Mouse (Mus musculus): ENCODE results near the gene Rpusd4.

The Rpusd4 gene

GRCm38 (mm10) chr9:35267146-35267975 lies at the start of gene Rpusd4, which contains the start of gene Fam118b:
Gene Rpusd4 (plus strand): TSS chr9:35267865.
Gene Fam118b (minus strand): TSS chr9:35267805.
- peak; percentile 92 for DNase-seq

DNA sequence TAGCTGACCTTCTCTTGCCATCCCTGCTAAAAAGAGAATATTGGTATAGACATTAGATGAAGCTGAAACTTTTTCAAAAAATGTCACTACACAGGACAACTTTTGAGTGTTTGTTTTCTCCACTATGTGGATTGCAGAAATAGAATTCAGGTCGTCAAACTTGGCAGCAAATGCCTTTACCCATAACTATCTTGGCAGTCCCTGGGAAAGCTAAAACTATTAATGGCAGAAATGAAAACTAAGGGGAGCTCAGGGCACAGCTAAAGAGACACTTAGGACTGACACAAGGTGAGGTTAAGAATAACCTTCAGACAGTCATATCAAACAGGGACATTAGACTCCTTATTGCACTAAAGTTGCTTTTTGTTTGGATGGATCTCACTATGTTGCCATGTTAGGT lies 49.7 kb upstream of the Rpusd4 start:
- DNase-seq, result no peak

- no peak for DNase-seq
These were observed 44.2 kb upstream of the Rpusd4 start for GRCm38 (mm10) chr9:35223466-35223865.

- DNase-seq, result no peak
These were observed 39.0 kb upstream of the Rpusd4 start for GRCm38 (mm10) chr9:35228671-35229070.

GRCm38 (mm10) chr9:35235996-35236395 lies 31.7 kb upstream of the Rpusd4 start:
- no peak for DNase-seq

DNA sequence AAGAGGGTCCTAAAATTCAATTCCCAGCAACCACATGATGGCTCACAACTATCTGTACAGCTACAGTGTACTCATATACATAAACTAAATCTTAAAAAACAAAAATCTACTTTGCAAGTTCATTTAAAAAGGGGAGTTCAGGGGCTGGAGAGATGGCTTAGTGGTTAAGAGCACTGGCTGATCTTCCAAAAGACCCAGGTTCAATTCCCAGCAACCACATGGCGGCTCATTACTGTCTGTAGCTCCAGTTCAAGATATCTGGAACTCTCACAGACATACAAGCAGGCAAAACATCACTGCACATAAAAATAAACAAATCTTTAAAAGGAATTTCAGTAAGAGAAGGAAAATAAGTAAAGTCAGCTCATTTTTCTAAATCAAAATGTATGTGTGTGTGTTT lies 29.3 kb upstream of the Rpusd4 start:
- DNase-seq, result no peak

GRCm38 (mm10) chr9:35238915-35239571 lies 28.6 kb upstream of the Rpusd4 start:
- DNase-seq, result no peak

GRCm38 (mm10) chr9:35239734-35240133 lies 27.9 kb upstream of the Rpusd4 start:
- no peak for DNase-seq

GRCm38 (mm10) chr9:35247405-35247804 lies 20.3 kb upstream of the Rpusd4 start:
- DNase-seq, result no peak

- DNase-seq, result no peak
These were observed 18.2 kb upstream of the Rpusd4 start for GRCm38 (mm10) chr9:35249476-35249875.

DNA sequence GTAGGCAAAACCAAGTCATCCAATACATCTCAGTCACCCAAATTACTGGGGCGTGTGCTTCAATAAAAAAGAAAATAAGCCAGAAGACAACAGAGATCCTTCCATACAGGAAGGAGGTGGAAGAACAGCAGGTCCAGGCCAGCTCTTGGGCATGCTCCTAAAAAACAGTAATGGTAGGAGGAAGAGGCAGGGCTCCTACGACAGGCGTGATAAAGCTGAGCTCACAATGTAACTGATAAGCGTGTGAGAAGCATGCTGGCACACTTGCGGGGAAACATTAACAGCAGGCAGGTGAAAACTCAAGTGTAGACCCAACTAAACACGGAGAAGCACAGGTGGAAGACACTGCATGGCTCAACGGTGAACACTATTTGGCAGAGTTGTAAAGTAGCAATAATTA lies 10.3 kb upstream of the Rpusd4 start:
- DNase-seq, result no peak

DNA sequence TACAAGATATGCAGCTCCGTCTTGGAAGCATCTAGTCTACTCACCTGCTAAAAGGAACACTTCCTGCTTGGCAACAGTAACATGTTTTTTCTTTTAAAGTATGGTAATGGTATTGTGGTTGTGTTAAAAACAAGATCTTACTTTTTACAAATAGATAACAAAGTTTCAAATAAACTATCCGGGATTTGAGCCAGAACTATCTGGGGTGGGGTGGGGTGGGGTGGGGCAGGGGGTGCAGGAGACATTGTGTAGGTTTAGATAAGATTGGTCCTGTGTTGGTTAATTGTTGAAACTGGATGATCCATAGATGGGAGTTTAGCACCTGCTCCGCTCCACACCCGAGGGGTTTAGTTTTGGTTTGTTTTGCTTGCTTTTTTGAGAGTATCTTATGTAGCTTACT lies 5.2 kb upstream of the Rpusd4 start:
- no peak for DNase-seq

GRCm38 (mm10) chr9:35263431-35263830 lies 4.2 kb upstream of the Rpusd4 start:
- DNase-seq, result no peak

DNA sequence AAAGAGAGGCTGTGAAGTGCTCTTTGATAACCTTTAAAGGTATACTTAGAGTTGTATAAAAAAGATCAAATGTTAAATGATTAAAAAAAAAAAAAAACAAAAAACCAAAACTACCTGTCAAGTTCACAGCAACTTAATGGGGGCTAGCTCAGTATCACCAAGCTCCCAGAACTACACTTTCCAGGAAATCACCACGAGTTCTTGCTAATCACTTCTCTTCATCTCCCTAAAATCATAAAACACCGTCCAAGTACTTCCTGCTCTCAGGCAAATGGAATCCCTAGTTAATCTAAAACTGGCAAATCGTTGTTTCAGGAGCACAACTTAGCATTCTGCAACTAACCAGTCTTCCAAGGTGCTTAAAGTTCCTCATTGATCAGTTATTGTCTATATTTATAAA lies 3.2 kb upstream of the Rpusd4 start:
- no peak for DNase-seq

GRCm38 (mm10) chr9:35267976-35268715 lies 481 bp downstream of the Rpusd4 start:
- peak; percentile 12 for DNase-seq

DNA sequence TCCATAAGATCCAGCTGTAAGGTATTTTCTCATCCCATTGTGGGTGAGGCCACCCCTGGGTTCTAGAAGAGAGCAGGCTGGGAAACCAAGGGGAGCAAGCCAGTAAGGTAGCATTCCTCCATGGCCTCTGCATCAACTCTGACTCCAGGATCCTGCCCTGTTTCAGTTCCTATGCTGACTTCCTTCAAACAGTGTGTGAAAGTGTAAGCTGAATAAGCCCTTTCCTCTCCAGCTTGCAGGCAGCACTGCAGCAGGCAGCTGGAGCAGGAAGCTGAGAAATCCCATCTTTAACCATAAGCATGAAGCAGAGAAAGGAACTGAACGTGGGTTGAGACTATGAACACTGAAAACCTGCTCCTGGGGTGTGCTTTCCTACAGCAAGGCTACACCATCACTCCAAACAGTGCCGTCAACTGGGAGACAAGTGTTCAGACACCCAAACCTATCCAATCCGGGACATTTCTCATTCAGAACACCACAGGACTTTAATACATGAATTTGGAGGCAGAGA lies 10.2 kb downstream of the Rpusd4 start:
- no peak for DNase-seq

GRCm38 (mm10) chr9:35278451-35278850 lies 10.8 kb downstream of the Rpusd4 start:
- DNase-seq, result no peak

DNA sequence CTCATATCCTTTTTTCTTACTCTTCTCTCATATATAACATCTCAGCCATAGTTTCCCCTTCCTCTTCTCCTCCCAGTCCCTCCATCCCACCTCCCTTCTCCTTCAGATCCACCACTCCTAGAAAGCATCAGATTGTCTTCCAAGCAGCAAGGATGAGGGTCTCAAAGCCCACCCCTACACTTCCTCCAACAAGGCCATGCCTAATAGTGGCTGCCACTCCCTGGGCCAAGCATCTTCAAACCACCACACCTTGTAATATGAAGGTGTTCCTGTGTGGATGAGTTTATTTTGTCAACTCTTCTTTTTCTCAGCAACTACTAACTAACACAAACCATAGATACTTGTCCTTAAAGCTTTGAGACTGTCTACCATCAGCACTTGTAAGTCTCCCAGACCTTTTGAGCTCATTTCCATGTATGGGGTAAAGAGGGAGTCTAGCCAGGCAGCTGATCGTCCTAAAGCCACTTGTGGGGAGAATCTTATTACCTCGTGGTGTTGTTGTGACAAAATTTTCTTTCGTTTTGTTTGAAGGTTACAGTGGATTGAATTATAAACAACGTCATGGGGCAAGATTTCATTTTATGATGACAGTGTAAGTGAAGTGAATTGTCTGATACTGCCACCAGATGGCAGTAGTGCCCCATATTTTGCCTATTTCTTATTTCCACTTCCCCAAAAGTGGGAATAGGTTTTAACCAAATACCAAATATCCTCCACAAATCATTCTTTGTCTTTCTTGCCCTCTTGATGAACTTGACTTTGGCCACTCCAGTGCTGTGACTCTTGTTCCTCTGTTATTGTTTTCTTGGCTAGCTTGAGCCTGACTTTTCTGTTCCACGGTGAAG lies 14.6 kb downstream of the Rpusd4 start:
- DNase-seq, result peak; percentile 61

- DNase-seq, result no peak
These were observed 15.2 kb downstream of the Rpusd4 start for GRCm38 (mm10) chr9:35282851-35283200.

GRCm38 (mm10) chr9:35283415-35284069 lies 15.9 kb downstream of the Rpusd4 start:
- no peak for DNase-seq

- DNase-seq, result no peak
These were observed 16.7 kb downstream of the Rpusd4 start for GRCm38 (mm10) chr9:35284351-35284750.

- no peak for DNase-seq
These were observed 18.7 kb downstream of the Rpusd4 start for GRCm38 (mm10) chr9:35286351-35286750.
